In genomic region chr13:41758550-41759465, GRCm38 (mm10) we compare ENCODE assay signal across 9 mouse cellular contexts.
A peak's percentile ranks its signal among the peaks of the same experiment; 100 is the strongest.
DNase-seq lines count a peak whose midpoint lies in the region; ATAC-seq lines count a peak whose summit lies in the region.
"Had no signal": no experiment of that assay in that cellular context is flagged by ENCODE, and none has a peak within 500 bp of the region (broad histone marks: within the 10 kb centered on the region; RNA-seq: fewer than 3 reads in every experiment).

No protein-coding gene starts in this region.

- 47% methylated on average over 19 of the region's 19 CpGs for WGBS in midbrain, embryonic 11.5 days
- 49% methylated on average over 19 of the region's 19 CpGs for WGBS in midbrain, embryonic 10.5 days
- whole genome bisulfite sequencing in forebrain, embryonic 12.5 days = 29% methylated on average over 19 of the region's 19 CpGs
- WGBS in intestine, embryonic 15.5 days = 63% methylated on average over 19 of the region's 19 CpGs

- no peaks in the 10 kb centered on the region for H3K9me3 ChIP-seq in midbrain, embryonic 11.5 days (ENCODE audit: control insufficient read depth, low read length)
- no peaks in the 10 kb centered on the region for H3K9me3 ChIP-seq in midbrain, embryonic 10.5 days (replicated peaks)
- no peaks in the 10 kb centered on the region for H3K9me3 ChIP-seq in forebrain, embryonic 12.5 days
- H3K9me3 ChIP-seq in intestine, embryonic 15.5 days = no peaks in the 10 kb centered on the region

- H3K4me3 ChIP-seq in midbrain, embryonic 11.5 days (ENCODE audit: low read depth, low read length) = no peak overlapping the region
- no peak overlapping the region for H3K4me3 ChIP-seq in midbrain, embryonic 10.5 days
- H3K4me3 ChIP-seq in forebrain, embryonic 12.5 days (replicated peaks) = no peak overlapping the region
- H3K4me3 ChIP-seq in intestine, embryonic 15.5 days (replicated peaks) = no peak overlapping the region
- H3K4me3 ChIP-seq: megakaryocyte, embryonic 14.5 days had no signal

- H3K4me1 ChIP-seq in midbrain, embryonic 11.5 days (ENCODE audit: control insufficient read depth, insufficient read depth, low read length) = no peaks in the 10 kb centered on the region; the same call in 1 of the 2 replicates
- H3K4me1 ChIP-seq in midbrain, embryonic 10.5 days = peaks cover 17% of the 10 kb centered on the region
- H3K4me1 ChIP-seq in forebrain, embryonic 12.5 days = peaks cover 24% of the 10 kb centered on the region
- no peaks in the 10 kb centered on the region for H3K4me1 ChIP-seq in intestine, embryonic 15.5 days (replicated peaks)
- H3K4me1 ChIP-seq: megakaryocyte, embryonic 14.5 days had no signal

- no peak overlapping the region for H3K27ac ChIP-seq in midbrain, embryonic 11.5 days (ENCODE audit: low read depth, low read length)
- no peak overlapping the region for H3K27ac ChIP-seq in midbrain, embryonic 10.5 days (replicated peaks)
- H3K27ac ChIP-seq in forebrain, embryonic 12.5 days = peak overlapping the region; percentile 50
- H3K27ac ChIP-seq in intestine, embryonic 15.5 days = no peak overlapping the region

- no peaks in the 10 kb centered on the region for H3K27me3 ChIP-seq in midbrain, embryonic 11.5 days (ENCODE audit: control insufficient read depth, insufficient read depth, low read length)
- H3K27me3 ChIP-seq in midbrain, embryonic 10.5 days (ENCODE audit: low read depth, poor library complexity, severe bottlenecking) = no peaks in the 10 kb centered on the region; the same call in 1 of the 2 replicates
- no peaks in the 10 kb centered on the region for H3K27me3 ChIP-seq in forebrain, embryonic 12.5 days
- H3K27me3 ChIP-seq in intestine, embryonic 15.5 days (replicated peaks) = no peaks in the 10 kb centered on the region
- H3K27me3 ChIP-seq: megakaryocyte, embryonic 14.5 days had no signal

- no peak for ATAC-seq in midbrain, embryonic 11.5 days (ENCODE audit: low FRiP score)
- ATAC-seq in forebrain, embryonic 12.5 days (ENCODE audit: low FRiP score) = peak; percentile 75; the same call in 1 of the 2 replicates
- ATAC-seq in intestine, embryonic 15.5 days = no peak

- H3K36me3 ChIP-seq in midbrain, embryonic 11.5 days (ENCODE audit: control insufficient read depth, insufficient read depth, low read length) = no peaks in the 10 kb centered on the region
- no peaks in the 10 kb centered on the region for H3K36me3 ChIP-seq in midbrain, embryonic 10.5 days
- no peaks in the 10 kb centered on the region for H3K36me3 ChIP-seq in forebrain, embryonic 12.5 days (replicated peaks)
- H3K36me3 ChIP-seq in intestine, embryonic 15.5 days = no peaks in the 10 kb centered on the region

- no peak overlapping the region for H3K4me2 ChIP-seq in midbrain, embryonic 11.5 days
- peak overlapping the region; percentile 31 for H3K4me2 ChIP-seq in forebrain, embryonic 12.5 days
- no peak overlapping the region for H3K4me2 ChIP-seq in intestine, embryonic 15.5 days (replicated peaks)

- intact Hi-C loops in left cerebral cortex, postnatal 36 days (cut with DNase I) = no loop called here

- no peak overlapping the region for H3K9ac ChIP-seq in midbrain, embryonic 11.5 days (ENCODE audit: low read length)
- no peak overlapping the region for H3K9ac ChIP-seq in forebrain, embryonic 12.5 days
- H3K9ac ChIP-seq in intestine, embryonic 15.5 days = no peak overlapping the region

- DNase-seq in midbrain, embryonic 11.5 days (ENCODE audit: low spot score, missing footprints) = peak; percentile 80
- no peak for DNase-seq in midbrain, embryonic 10.5 days (ENCODE audit: low spot score)
- peak; percentile 47 to 57 for DNase-seq in left cerebral cortex, postnatal 36 days (ENCODE audit: low spot score in 2 of 2)
- DNase-seq in lung, postnatal 36 days = no peak
- no peak for DNase-seq in testis, postnatal 14 days (ENCODE audit: low spot score)
- DNase-seq: heart, adult 18-20 months had no signal

Comparison
In these comparisons a context has a peak if more than half of its experiments do, and no peak if none do; other contexts are left out.
1. DNase-seq: peak in midbrain, embryonic 11.5 days (single experiment) and left cerebral cortex, postnatal 36 days (2 of 2); none in midbrain, embryonic 10.5 days (single experiment), lung, postnatal 36 days (single experiment) and testis, postnatal 14 days (single experiment).